ENCODE assay signal across 13 mouse cellular contexts in genomic region chr3:105127881-105128280, GRCm38 (mm10).
DNase-seq lines count a peak whose midpoint lies in the region; ATAC-seq and TF ChIP-seq lines count a peak whose summit lies in the region.
"Had no signal": no experiment of that assay in that cellular context is flagged by ENCODE, and none has a peak within 500 bp of the region (broad histone marks: within the 10 kb centered on the region; RNA-seq: fewer than 3 reads in every experiment).

No protein-coding gene starts in this region.

- no peaks in the 10 kb centered on the region for H3K9me3 ChIP-seq in heart, embryonic 10.5 days
- H3K9me3 ChIP-seq in neural tube, embryonic 13.5 days = 0 out of 2 replicates have a peak, but pooled peaks cover 3% of the 10 kb centered on the region
- no peaks in the 10 kb centered on the region for H3K9me3 ChIP-seq in intestine, embryonic 16.5 days (ENCODE audit: control insufficient read depth, low read length)

- no peak for TF ChIP-seq CTCF in thymus, adult 2 months (IDR thresholded peaks at IDR 0.05; ENCODE audit: borderline replicate concordance, control insufficient read depth, extremely low read depth, insufficient read depth, low read length, poor library complexity)

- TF ChIP-seq POLR2A in thymus, adult 2 months (IDR thresholded peaks at IDR 0.05; ENCODE audit: control insufficient read depth, extremely low read depth, insufficient read depth, low read length, poor library complexity) = no peak

- H3K4me2 ChIP-seq in neural tube, embryonic 13.5 days = no peak overlapping the region
- H3K4me2 ChIP-seq in intestine, embryonic 16.5 days (ENCODE audit: low read depth, low read length) = no peak overlapping the region

- H3K27me3 ChIP-seq in heart, embryonic 10.5 days (ENCODE audit: insufficient read depth, poor library complexity, severe bottlenecking) = no peaks in the 10 kb centered on the region
- H3K27me3 ChIP-seq in neural tube, embryonic 13.5 days = no peaks in the 10 kb centered on the region
- no peaks in the 10 kb centered on the region for H3K27me3 ChIP-seq in intestine, embryonic 16.5 days (replicated peaks; ENCODE audit: control insufficient read depth, insufficient read depth, low read length)
- no peaks in the 10 kb centered on the region for H3K27me3 ChIP-seq in thymus, adult 2 months (ENCODE audit: control insufficient read depth, insufficient read depth, low read length)

- DNase-seq in heart, embryonic 10.5 days (ENCODE audit: low spot score) = no peak
- no peak for DNase-seq in heart, adult 18-20 months
- no peak for DNase-seq in neural tube, embryonic 10.5 days (ENCODE audit: extremely low spot score, low spot score)
- DNase-seq in thymus, postnatal 4 days = no peak
- DNase-seq in thymus, adult 2 months = no peak
- no peak for DNase-seq in ovary, postnatal 14 days (ENCODE audit: low spot score)
- DNase-seq: heart, postnatal 36 days; kidney, postnatal 4 days; lung, postnatal 14 days; right cerebral cortex, adult 18-20 months had no signal

- H3K9ac ChIP-seq in neural tube, embryonic 13.5 days = no peak overlapping the region
- H3K9ac ChIP-seq in intestine, embryonic 16.5 days (ENCODE audit: low read depth, low read length) = no peak overlapping the region

- peak overlapping the region; percentile 37; the same call in 1 of the 2 replicates for H3K27ac ChIP-seq in heart, embryonic 10.5 days
- H3K27ac ChIP-seq in neural tube, embryonic 13.5 days (replicated peaks) = no peak overlapping the region; the same call in 1 of the 2 replicates
- H3K27ac ChIP-seq in intestine, embryonic 16.5 days (ENCODE audit: low read length) = peak overlapping the region; percentile 62
- no peak overlapping the region for H3K27ac ChIP-seq in thymus, adult 2 months (ENCODE audit: control insufficient read depth, insufficient read depth, low read length)

- 0 out of 2 replicates have a peak, but pooled peaks have one; percentile 43 for ATAC-seq in neural tube, embryonic 13.5 days (ENCODE audit: low read depth)
- peak; percentile 40; the same call in 1 of the 2 replicates for ATAC-seq in intestine, embryonic 16.5 days

- H3K36me3 ChIP-seq in heart, embryonic 10.5 days = no peaks in the 10 kb centered on the region
- no peaks in the 10 kb centered on the region for H3K36me3 ChIP-seq in neural tube, embryonic 13.5 days
- H3K36me3 ChIP-seq in intestine, embryonic 16.5 days (ENCODE audit: control insufficient read depth, insufficient read depth, low read length) = no peaks in the 10 kb centered on the region
- H3K36me3 ChIP-seq in thymus, adult 2 months (ENCODE audit: control insufficient read depth, insufficient read depth, low read length) = no peaks in the 10 kb centered on the region

- H3K4me1 ChIP-seq in heart, embryonic 10.5 days = peaks cover 8% of the 10 kb centered on the region
- H3K4me1 ChIP-seq in neural tube, embryonic 13.5 days (replicated peaks) = peaks cover 12% of the 10 kb centered on the region
- H3K4me1 ChIP-seq in intestine, embryonic 16.5 days (ENCODE audit: control insufficient read depth, insufficient read depth, low read length) = no peaks in the 10 kb centered on the region
- peaks cover 9% of the 10 kb centered on the region for H3K4me1 ChIP-seq in thymus, adult 2 months (replicated peaks; ENCODE audit: control insufficient read depth, insufficient read depth, low read length)

- WGBS in heart, embryonic 10.5 days = 59% methylated on average over 7 of the region's 7 CpGs
- WGBS in neural tube, embryonic 13.5 days = 52% methylated on average over 7 of the region's 7 CpGs
- 42% methylated on average over 7 of the region's 7 CpGs for WGBS in intestine, embryonic 16.5 days
- whole genome bisulfite sequencing in thymus, adult 2 months = 93% methylated on average over 7 of the region's 7 CpGs

- H3K4me3 ChIP-seq in heart, embryonic 10.5 days = no peak overlapping the region
- H3K4me3 ChIP-seq in neural tube, embryonic 13.5 days = no peak overlapping the region
- H3K4me3 ChIP-seq in intestine, embryonic 16.5 days (ENCODE audit: low read length) = no peak overlapping the region
- no peak overlapping the region for H3K4me3 ChIP-seq in thymus, adult 2 months (ENCODE audit: control insufficient read depth, insufficient read depth, low read length)
- H3K4me3 ChIP-seq: myocyte had no signal

Comparison
In these comparisons a context has a peak if more than half of its experiments do, and no peak if none do; other contexts are left out.
1. H3K27ac ChIP-seq: peak in heart, embryonic 10.5 days (single experiment) and intestine, embryonic 16.5 days (single experiment); none in neural tube, embryonic 13.5 days (single experiment) and thymus, adult 2 months (single experiment).